Mouse (Mus musculus): ENCODE results near the gene Klf3. TPM values are rescaled to one million over a fixed set of nuclear protein-coding genes. Genes with fewer than 3 reads are reported as not detected.
"Not testable (repeated sequence)": the region's sequence is repeated elsewhere in the genome, so short reads cannot be mapped to it uniquely, and the experiment has no call there.

Gene Klf3
- polyA plus RNA-seq, 1 experiment from 2014 or later: 53.6 TPM

DNA sequence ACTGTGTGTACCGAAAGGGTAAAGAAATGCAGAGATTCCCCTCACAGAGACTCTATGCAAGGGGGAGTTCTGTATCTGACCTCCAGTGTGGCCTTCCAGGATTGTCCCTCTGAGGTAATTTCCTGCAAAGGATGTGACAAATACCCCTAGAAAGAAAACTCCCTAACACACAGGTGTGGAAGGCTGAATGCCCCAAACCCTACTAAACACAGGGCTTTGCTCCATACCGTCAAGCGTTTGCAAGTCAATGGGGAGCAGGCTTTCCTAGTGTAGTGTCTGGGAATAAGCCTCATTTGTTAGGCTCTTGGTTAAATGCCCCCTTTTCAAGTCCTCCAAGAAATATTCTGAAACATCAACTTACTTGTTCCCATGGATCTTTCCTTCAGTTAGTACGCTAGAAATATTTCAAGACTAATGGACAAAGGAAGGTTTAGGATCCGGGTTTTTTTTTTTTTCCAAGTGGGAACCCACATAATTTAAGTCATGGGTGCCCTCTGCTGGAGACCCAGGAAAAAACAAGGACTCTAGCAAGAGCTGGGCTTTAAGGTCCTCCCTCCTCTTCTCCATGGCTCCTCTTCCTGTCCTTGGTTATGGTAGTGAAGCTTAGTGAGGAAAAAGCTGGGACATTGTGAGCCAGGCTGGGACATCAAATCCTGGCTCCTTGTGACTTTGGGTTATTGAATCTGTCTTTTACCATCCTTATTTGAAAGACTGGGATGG is 63.3 kb downstream of the Klf3 start:
- ChIA-PET POLR2A (interaction anchor here (0.5 to 3.4 kb wide), 6 partner anchors 11 to 476 kb away, joined by 3 to 42 read pairs (median 6); no protein-coding TSS in a partner anchor), CTCF (interaction anchor here (0.8 to 5.8 kb wide), 17 partner anchors 8 to 586 kb away, joined by 3 to 30 read pairs (median 4); no protein-coding TSS in a partner anchor)
- peak; percentile 82 for TF ChIP-seq CTCF (IDR thresholded peaks at IDR 0.05)
- DNase-seq (ENCODE audit: low read depth, low spot score) (peak; percentile 89), ATAC-seq (peak; percentile 60)
- in situ Hi-C loops (cut with MboI; ENCODE audit: low pct_unique_long_range_greater_than_20kb): loop anchor here (10.0 kb wide), 2 partner anchors 582 to 752 kb away; no protein-coding TSS in a partner anchor
- no peaks in the 10 kb centered on the region for H3K27me3 ChIP-seq

DNA sequence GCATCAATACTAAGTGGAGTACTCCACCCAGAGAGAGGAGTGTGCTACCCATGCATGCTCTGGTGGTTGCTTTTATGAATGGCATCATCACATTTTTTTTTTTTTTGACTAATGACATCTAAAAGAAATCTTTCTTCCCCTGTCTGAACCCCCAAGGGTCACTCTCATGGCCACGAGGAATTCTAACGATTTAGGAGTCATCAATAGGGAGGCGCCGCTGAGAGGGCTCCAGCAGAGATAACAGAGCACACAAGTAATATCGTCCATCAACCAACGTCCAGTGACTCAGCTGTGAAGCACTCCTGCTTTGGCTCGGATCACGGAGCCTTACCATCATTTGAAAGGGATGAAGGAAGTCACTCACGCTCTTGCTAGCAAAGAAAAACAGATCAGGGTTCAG is 63.9 kb downstream of the Klf3 start:
- ChIA-PET POLR2A (interaction anchor here (0.8 to 3.4 kb wide), 4 partner anchors 11 to 476 kb away, joined by 3 to 42 read pairs (median 13); no protein-coding TSS in a partner anchor), CTCF (interaction anchor here (0.8 to 5.8 kb wide), 16 partner anchors 8 to 586 kb away, joined by 3 to 30 read pairs (median 4); no protein-coding TSS in a partner anchor)
- no peak for TF ChIP-seq CTCF (IDR thresholded peaks at IDR 0.05)
- H3K27me3 ChIP-seq: no peaks in the 10 kb centered on the region
- in situ Hi-C loops (cut with MboI; ENCODE audit: low pct_unique_long_range_greater_than_20kb): loop anchor here (10.0 kb wide), 2 partner anchors 582 to 752 kb away; no protein-coding TSS in a partner anchor
- peak; percentile 89 for ATAC-seq
- DNase-seq (ENCODE audit: low read depth, low spot score): peak; percentile 84

DNA sequence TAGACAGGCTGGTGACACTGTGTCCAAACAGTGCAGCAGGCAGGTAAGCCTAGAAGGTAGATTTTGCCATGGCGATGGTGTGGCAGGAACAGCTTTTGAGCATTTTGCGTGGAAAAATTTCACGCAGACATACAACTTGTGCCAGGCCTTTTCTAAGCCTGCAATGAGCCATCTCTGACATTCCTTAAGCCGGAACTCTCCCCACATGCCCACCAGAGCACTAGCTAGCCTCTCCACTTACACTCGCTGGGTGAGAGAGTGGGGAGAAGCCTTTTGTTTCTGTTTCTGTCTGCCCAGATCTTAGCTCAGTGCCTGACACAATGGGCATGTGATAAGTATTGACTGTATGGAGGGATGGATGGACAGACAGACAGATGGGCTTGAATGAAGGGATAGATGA is 64.4 kb downstream of the Klf3 start:
- H3K27me3 ChIP-seq: no peaks in the 10 kb centered on the region
- ChIA-PET CTCF (interaction anchor here (0.9 to 5.8 kb wide), 8 partner anchors 10 to 587 kb away, joined by 3 to 30 read pairs (median 4); no protein-coding TSS in a partner anchor), POLR2A (interaction anchor here (1.5 to 3.4 kb wide), 3 partner anchors 10 to 477 kb away, joined by 9 to 42 read pairs (median 17); no protein-coding TSS in a partner anchor)
- DNase-seq (ENCODE audit: low read depth, low spot score) (no peak), ATAC-seq (no peak)
- in situ Hi-C loops (cut with MboI; ENCODE audit: low pct_unique_long_range_greater_than_20kb): loop anchor here (10.0 kb wide), 2 partner anchors 583 to 753 kb away; no protein-coding TSS in a partner anchor
- no peak for TF ChIP-seq CTCF (IDR thresholded peaks at IDR 0.05)

DNA sequence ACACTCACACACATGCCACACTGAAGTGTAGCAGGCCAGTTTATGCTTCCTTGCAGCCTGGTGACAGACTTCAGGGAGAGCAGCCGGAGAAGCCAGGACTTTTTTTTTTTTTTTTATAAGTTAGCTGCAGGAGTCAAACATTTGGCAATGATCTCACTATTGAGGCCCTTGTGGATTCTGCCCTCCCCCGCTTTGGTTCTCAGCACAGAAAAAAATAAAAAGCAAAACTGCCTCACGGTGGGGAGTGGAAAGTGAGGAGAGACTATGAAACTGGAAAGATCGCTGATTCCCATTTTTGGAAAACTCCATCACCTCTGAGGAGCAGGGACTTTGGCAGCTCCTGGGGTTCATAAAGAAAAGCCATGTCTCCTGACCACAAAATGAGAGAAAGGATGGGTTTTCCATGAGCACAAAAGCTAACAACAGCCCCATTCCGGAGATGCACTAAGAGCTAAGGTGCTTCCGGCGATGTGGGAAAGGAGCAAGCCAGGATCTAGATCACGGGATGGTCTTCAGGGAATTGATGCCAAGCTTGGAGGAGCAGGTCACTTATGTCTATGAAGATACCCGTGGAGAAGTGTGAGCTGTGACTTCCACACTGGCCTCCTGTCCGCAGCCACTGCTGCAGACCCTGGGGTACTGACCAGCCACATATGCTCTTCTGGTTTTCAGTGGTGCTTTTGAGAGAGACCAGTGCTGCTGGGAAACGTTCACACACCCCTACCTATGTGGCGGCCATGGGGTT is 73.1 kb downstream of the Klf3 start:
- DNase-seq (ENCODE audit: low read depth, low spot score): no peak
- POLR2A ChIA-PET: interaction anchor here (0.7 to 3.5 kb wide), 9 partner anchors 8 to 488 kb away, joined by 3 to 42 read pairs (median 3); no protein-coding TSS in a partner anchor
- TF ChIP-seq CTCF (IDR thresholded peaks at IDR 0.05): no peak
- ATAC-seq: no peak
- CTCF ChIA-PET: interaction anchor here (0.6 to 4.1 kb wide), 11 partner anchors 10 to 407 kb away, joined by 3 to 30 read pairs (median 3); no protein-coding TSS in a partner anchor
- no peaks in the 10 kb centered on the region for H3K27me3 ChIP-seq
- in situ Hi-C loops (cut with MboI; ENCODE audit: low pct_unique_long_range_greater_than_20kb): no loop called here

DNA sequence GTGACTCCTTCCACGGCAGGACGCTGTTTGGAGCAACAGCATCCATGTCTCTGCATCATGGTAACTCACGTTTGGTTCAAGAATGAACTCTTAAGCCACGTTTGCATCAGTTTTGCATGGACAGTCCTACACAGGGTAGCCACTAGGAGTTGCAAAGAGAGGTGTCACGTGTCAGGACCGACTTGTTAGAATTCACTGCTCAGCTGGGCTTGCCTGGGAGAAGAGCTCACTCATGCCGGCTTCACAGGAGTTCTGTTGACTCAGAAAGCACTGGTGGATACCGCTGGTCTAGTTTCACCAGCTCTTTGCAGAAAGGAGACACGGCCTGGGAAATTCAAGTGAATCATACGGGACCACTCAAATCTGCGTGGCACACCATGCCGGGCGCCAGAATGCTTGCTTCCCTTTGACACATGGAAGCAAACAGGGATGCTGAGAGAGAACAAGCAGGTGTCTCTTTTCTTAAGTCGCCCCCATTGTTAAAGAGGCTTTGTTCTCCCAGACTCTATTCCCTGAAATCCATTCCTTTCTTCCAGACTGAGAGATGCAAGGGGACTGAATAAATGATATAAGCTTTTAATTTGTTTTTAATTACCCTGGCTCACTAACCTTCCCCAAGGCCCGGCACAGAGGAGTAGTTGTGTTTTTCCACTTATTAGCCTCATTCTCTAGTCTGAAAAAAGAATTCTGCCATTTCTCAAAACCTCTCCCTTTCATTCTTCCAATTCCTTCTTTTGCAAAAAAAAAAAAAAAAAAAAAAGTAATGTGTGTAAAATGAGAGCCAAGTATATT is 74.2 kb downstream of the Klf3 start:
- DNase-seq (ENCODE audit: low read depth, low spot score) (no peak), ATAC-seq (peak; percentile 11)
- ChIA-PET POLR2A (interaction anchor here (0.6 to 3.5 kb wide), 15 partner anchors 10 to 1150 kb away, joined by 3 to 42 read pairs (median 3); no protein-coding TSS in a partner anchor), CTCF (interaction anchor here (0.7 to 4.1 kb wide), 11 partner anchors 11 to 574 kb away, joined by 3 to 30 read pairs (median 3); no protein-coding TSS in a partner anchor)
- in situ Hi-C loops (cut with MboI; ENCODE audit: low pct_unique_long_range_greater_than_20kb): no loop called here
- no peaks in the 10 kb centered on the region for H3K27me3 ChIP-seq
- TF ChIP-seq CTCF (IDR thresholded peaks at IDR 0.05): peak; percentile 47

DNA sequence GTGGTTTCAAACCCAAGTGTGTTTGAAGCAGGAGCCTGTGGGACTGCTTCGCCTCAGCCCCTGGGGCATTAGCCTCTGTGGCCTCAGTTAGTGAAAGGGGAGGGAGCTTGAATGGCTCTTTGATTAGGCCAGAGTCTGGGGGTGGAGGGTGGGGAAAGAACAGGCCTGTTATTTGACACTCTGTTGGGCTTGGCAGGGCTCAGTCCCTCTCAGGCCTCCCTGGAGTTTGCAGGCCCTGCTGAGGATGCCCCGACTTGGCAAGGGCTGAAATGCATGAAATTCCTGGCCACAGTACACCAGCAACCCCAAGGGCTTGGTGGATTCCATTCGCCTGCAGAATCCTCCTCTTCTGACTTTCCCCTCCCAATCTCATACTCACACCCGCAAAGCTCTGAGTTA is 74.8 kb downstream of the Klf3 start:
- in situ Hi-C loops (cut with MboI; ENCODE audit: low pct_unique_long_range_greater_than_20kb): no loop called here
- TF ChIP-seq CTCF (IDR thresholded peaks at IDR 0.05): no peak
- peak; percentile 97 for ATAC-seq
- ChIA-PET CTCF (interaction anchor here (0.7 to 4.1 kb wide), 8 partner anchors 12 to 574 kb away, joined by 3 to 30 read pairs (median 4); no protein-coding TSS in a partner anchor), POLR2A (interaction anchor here (0.5 to 3.5 kb wide), 13 partner anchors 10 to 1150 kb away, joined by 3 to 42 read pairs (median 3); no protein-coding TSS in a partner anchor)
- DNase-seq (ENCODE audit: low read depth, low spot score): peak; percentile 99
- no peaks in the 10 kb centered on the region for H3K27me3 ChIP-seq

DNA sequence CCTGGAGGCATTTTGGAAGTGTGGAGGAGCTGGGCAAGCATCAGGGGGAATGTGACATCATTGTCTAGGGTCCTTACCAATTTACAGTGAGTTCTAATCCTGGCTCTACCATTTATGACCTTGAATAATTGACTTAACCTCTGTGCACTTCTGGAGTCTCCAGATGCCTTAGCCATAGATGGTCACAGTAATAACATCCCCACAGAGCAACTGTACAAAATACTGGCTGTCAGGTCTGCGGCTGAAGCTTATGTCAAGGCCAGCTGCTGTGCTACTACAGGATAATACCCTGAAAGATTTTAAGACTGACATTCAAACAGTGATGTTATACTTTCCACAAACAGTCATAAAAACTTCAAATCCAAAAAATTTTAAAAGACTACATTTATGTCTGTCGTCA is 75.3 kb downstream of the Klf3 start:
- peak; percentile 10 for ATAC-seq
- ChIA-PET CTCF (interaction anchor here (0.9 to 4.1 kb wide), 5 partner anchors 12 to 341 kb away, joined by 3 to 30 read pairs (median 5); no protein-coding TSS in a partner anchor), POLR2A (interaction anchor here (0.5 to 3.5 kb wide), 5 partner anchors 11 to 453 kb away, joined by 3 to 42 read pairs (median 3); no protein-coding TSS in a partner anchor)
- no peak for TF ChIP-seq CTCF (IDR thresholded peaks at IDR 0.05)
- in situ Hi-C loops (cut with MboI; ENCODE audit: low pct_unique_long_range_greater_than_20kb): no loop called here
- no peak for DNase-seq (ENCODE audit: low read depth, low spot score)
- no peaks in the 10 kb centered on the region for H3K27me3 ChIP-seq

DNA sequence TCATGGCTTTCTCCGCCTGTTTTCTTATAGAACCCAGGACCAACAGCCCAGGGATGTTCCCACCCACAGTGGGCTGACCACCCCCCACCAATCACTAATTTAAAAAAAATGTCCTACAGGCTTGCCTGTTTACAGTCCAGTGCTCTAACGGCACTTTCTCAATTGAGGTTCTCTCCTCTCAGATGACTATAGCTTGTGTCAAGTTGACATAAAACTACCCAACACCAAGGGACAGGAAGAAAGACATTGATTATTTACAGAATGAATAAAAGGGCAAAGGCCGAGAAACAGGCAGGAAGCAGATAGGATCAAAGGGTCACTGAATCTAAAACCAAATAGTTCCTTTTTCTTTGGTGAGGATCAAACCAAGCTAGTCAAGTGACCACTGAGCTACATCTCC is 76.1 kb downstream of the Klf3 start:
- DNase-seq (ENCODE audit: low read depth, low spot score) (no peak), ATAC-seq (no peak)
- CTCF ChIA-PET: interaction anchor here (1.4 to 4.1 kb wide), 4 partner anchors 13 to 400 kb away, joined by 4 to 30 read pairs (median 11); no protein-coding TSS in a partner anchor
- no peak for TF ChIP-seq CTCF (IDR thresholded peaks at IDR 0.05)
- no peaks in the 10 kb centered on the region for H3K27me3 ChIP-seq
- POLR2A ChIA-PET: interaction anchor here (0.6 to 3.5 kb wide), 5 partner anchors 11 to 493 kb away, joined by 3 to 42 read pairs (median 3); no protein-coding TSS in a partner anchor
- in situ Hi-C loops (cut with MboI; ENCODE audit: low pct_unique_long_range_greater_than_20kb): no loop called here

DNA sequence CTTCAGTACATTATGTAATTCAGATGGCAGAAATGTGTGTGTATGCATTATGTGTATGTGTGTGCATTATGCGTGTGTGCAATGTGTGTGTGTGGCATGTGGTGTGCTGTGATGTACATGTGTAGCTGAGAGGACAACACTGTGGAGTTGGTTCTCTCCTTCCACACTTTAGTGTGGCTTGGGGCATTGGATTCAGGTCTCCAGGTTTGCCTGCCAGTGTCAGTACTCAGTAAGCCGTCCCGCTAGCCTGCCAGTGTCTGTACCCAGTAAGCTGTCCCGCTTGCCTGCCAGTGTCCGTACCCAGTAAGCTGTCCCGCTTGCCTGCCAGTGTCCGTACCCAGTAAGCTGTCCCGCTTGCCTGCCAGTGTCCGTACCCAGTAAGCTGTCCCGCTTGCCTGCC is 78.4 kb downstream of the Klf3 start:
- ChIA-PET POLR2A (interaction anchor here (1.1 kb wide), 1 partner anchor 71 kb away, joined by 3 read pairs; no protein-coding TSS in a partner anchor), CTCF (interaction anchor here (1.6 kb wide), 1 partner anchor 51 kb away, joined by 3 read pairs; the partner anchor contains the start of gene Tlr1)

DNA sequence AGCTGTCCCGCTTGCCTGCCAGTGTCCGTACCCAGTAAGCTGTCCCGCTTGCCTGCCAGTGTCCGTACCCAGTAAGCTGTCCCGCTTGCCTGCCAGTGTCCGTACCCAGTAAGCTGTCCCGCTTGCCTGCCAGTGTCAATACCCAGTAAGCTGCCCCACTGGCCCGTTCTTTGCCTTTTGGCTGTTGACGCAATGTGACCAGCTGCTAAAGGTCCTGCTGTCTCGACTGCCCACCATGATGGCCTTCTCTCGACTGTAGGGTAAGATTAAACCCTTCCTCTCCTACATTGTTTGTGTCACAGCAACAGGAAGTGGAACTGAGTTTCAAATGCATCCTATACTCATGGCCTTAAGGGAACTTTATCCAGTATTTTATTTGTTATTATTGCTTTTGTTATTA is 78.8 kb downstream of the Klf3 start:
- not testable (repeated sequence) for ATAC-seq; DNase-seq (ENCODE audit: low read depth, low spot score); H3K27me3 ChIP-seq
- ChIA-PET POLR2A (interaction anchor here (1.1 kb wide), 1 partner anchor 70 kb away, joined by 3 read pairs; no protein-coding TSS in a partner anchor), CTCF (interaction anchor here (1.6 kb wide), 1 partner anchor 51 kb away, joined by 3 read pairs; the partner anchor contains the start of gene Tlr1)
- in situ Hi-C loops (cut with MboI; ENCODE audit: low pct_unique_long_range_greater_than_20kb): loop anchor here (10.0 kb wide), 2 partner anchors 73 to 323 kb away; no protein-coding TSS in a partner anchor

More for the DNA sequence above, 78.4 kb downstream of the Klf3 start:
- ATAC-seq; DNase-seq (ENCODE audit: low read depth, low spot score); H3K27me3 ChIP-seq: not testable (repeated sequence)
- in situ Hi-C loops (cut with MboI; ENCODE audit: low pct_unique_long_range_greater_than_20kb): loop anchor here (10.0 kb wide), 2 partner anchors 73 to 323 kb away; no protein-coding TSS in a partner anchor
